Mouse (Mus musculus): ENCODE results near the gene Tmem213.

Tmem213 gene

DNA sequence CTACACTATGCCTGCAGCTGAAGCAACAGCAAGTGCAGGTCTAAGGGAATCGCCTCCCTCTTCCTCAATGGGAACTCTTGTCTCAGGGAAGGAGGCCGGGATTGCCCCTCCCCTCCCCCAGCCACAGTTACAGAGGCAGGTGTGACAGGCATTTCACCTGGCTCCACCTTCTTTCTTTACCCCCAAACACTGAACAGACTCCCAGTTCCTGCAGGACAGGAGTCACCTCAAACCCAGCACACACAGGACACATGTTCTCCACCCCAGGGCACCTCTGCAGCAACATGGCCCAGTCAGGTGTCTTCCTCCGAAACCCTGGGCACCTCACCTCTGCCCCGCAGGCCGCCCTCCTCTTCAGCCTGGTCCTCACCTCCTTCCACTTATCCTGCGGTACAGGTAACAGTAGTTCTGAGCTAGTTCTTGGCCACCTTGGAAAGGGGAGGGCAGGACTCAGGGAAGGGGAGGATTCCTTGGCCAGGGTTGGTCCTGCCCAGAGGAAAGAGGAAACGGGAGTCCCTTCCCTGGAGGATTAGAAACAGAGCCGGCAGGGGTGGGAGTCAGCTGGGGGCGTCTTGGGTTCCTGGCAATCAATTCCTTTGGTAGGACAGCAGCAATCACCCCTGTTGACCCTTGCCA lies at the start of gene Tmem213:
Gene Tmem213 (plus strand): TSS at position 96 of the 636 bp plus-strand sequence.
- CTCF ChIA-PET = interaction anchor here (0.5 kb wide), 1 partner anchor 102 kb away, joined by 3 read pairs; no protein-coding TSS in a partner anchor

DNA sequence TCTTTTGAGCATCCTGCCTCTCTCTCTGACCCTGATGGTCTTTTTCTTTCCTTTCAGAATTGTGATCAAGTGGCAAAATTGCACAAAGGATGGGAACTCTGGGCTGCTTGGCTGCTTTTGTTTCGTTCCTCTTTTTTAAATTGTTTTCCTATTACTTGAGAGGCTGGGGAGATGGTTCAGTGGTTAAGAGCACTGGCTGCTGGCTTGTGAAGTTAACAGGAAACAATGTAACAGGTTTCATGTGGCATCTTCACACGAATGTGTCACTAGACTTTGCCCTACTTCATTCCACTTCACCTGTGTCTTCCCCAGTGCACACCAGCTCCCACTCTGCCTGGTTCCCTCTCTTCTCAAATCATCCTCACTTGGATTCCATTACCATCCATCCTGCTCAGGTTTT lies 44.4 kb upstream of the Tmem213 start:
- CTCF ChIA-PET = interaction anchor here (0.9 kb wide), 1 partner anchor 474 kb away, joined by 3 read pairs; no protein-coding TSS in a partner anchor

DNA sequence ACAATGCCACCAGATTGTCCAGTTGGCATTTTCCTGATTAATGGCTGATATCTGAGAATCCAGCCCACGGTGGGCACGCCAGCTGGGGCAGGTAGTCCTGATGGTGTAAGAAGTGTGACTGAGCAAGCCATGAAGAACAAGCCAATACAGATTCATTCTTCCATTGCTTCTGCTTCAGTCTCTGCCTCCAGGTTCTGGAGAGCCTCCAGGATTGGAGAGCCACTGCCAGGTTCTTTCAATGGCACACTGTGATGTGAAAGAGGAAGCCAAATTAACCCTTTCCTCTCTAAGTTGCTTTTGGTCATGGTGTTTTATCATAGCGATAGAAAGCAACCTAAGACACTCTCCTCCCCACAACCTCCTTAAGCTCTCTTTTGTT lies 43.9 kb upstream of the Tmem213 start:
- CTCF ChIA-PET = interaction anchor here (0.9 to 1.1 kb wide), 4 partner anchors 57 to 475 kb away, joined by 3 to 4 read pairs (median 3); no protein-coding TSS in a partner anchor

DNA sequence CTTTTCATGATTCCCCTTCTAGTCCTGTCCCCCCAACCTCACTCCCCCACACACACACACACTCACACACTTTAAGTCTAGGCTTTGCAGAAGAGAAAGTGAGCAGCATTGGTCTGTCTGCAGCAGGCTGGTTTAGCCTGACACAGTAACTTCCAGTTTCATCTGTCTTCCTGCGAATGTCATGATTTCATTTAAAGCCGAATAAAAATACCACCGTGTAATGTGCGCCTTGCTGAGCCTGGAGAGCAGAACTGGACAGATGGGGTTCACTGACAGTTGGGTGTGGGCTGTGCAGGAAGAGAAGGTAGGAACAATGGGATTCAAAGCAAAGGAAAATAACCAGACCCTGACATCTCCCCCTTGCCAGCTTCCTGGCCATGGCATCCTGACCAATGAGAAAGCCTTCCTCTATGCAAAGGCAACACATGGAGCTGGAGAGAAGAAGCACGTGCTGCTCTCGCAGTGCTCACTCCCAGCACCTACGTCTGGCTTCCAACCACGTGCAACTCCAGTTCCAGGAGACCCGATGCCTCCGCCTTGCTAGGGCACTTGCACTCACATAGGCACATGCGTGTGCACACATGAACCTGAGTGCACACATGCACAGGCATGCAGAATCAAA lies 43.4 kb upstream of the Tmem213 start:
- CTCF ChIA-PET = interaction anchor here (0.7 to 1.1 kb wide), 5 partner anchors 11 to 475 kb away, joined by 3 to 4 read pairs (median 3); no protein-coding TSS in a partner anchor

DNA sequence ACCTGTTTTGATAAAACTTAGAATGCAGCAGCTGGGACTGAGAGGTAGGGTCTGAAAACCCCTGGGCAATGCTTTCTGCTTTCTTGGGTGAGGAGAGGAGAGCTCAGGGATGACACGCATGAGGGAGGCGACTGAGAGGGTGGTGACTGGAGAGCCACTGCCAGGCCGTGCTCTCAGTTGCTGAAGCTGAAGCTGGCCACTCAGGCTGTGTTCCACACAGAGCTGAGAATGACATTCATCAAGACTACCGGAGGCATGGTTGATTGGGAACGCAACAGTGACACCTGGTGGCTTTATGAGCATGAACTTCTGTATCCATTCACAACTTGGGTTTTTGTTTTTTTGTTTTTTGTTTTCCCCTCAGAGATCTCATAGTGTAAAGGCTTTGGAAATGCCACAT lies 42.8 kb upstream of the Tmem213 start:
- CTCF ChIA-PET = interaction anchor here (0.7 to 1.1 kb wide), 5 partner anchors 11 to 476 kb away, joined by 3 to 4 read pairs (median 3); no protein-coding TSS in a partner anchor

DNA sequence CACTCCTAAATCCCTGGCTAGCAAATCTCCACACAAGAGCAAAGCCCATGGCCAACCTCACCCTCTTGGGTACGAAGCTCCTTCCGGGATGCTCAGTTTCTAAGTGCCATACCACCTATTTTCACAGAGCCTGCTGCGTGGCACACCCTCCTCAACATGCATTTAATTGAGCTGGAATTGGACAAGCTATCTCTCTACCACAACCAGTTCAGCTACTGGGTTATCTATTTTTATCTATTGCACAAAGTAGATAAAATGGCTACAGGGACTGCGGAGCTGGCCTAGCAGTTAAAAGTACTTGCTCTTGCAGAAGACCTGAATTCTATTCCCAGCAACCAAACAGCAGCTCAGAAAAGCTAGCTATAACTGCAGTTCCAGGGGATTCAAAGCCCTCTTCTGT lies 37.8 kb upstream of the Tmem213 start:
- CTCF ChIA-PET = no interaction called here

DNA sequence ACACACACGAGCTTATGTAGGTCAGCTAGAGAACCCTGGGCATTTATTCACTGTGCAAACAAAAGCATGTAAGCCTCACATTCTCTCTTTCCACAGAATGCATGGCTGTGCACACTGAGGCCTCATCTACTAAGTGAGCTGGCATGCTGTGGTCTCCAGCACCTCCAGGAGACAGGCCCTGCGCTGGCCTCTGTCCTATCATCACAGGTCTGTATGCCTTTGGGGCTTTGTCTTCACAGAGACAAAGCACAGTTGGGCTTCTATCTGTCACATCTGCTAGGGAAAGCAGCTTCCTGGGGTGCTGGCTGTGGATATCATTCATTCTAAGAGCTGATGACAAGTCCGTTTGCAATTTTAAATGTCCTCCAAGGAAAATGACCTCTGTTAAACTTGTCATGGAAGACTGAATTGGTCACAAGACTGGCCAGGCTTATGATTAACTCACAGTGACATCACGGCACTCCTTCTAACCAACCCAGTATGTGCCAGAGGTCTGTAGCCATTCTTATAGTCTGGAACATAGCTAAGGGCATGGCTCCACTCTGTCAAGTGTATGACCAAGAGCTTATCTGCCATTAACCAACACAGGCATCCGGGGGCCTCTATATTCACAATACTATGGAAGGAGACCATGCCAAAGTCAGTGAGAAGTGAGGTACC lies 36.8 kb upstream of the Tmem213 start:
- CTCF ChIA-PET = interaction anchor here (0.6 kb wide), 1 partner anchor 37 kb away, joined by 16 read pairs; no protein-coding TSS in a partner anchor

DNA sequence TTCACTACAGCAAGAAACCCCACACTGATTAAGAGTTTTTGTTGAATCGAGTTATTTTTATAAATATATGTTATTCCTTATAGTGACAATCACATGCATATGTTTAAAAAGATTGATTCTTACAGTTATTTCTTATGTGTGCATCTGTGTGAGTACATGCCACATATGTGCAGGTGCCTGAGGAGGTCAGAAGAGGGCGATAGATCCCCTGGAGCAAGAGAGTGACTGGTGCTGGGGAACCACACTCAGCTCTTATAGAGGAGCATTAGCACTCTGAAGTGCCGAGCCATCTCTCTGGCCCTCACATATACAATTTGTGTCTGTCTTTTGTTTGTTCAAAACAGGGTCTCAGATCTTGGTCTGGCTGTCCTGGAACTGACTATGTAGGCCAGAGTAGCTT lies 35.5 kb upstream of the Tmem213 start:
- CTCF ChIA-PET = no interaction called here

DNA sequence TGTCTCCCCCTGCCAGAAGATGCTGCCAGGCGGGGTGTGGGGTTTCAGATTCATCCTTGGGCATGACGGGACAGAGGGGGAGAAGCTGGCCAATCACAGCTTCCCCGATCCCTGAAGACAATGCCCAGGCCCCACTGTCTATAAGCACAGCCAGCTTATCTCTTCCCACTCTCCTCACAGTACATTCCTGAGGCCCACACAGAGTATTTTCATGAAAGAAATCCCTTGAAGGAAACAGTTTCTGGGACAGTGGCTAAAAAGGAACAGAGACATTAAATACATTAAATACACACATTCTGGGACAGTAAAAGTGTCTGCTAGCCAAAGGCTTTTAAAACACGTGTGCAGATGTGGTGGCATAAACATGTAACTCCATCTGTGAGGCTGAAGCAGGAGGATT lies 28.7 kb upstream of the Tmem213 start:
- CTCF ChIA-PET = no interaction called here

DNA sequence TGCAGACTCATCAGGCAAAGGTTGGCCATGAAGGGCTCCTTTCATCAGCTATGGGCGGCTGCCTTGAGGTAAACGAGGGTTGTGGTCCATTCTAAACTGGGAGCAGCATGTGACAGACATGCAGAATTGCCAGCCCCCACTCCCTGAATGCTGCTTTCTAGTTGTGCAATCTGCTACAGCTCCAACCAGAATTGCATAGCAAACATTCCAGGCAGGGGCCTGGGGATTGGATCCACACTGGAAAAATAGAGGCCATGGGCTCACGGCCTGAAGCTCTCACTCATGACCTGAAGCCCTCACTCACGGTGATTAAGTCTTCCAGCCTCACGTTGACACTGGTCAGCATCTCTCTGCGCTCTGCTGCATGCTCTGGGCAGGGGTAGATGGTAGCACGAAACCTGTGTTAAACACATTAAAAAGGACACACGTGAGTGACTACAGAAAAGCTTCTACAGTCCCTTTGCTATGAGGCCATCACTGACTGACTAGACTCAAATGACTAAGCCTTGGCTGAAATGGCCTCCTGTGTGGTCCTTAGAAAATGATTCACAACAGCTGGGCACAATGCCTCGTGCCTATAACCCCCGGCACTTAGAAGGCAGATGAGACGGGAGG lies 27.2 kb upstream of the Tmem213 start:
- CTCF ChIA-PET = no interaction called here

DNA sequence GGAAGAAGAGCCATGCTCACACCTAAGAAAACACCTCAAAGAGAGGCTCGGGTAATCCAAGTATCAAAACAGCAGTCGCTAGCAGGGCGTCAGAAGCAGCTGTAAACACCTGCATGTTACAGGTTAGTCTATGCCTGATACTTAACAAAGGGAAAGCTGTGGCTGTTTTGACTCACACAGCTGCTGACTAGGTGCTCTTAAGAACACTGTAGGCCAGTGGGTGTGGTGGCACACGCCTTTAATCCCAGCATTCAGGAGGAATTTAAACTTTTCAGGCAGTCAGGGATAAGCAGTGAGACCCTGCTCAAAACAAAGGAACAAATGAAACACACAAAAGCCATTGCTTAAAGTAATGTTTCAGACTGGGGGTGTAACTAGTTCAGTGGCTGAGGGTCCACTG lies 25.9 kb upstream of the Tmem213 start:
- CTCF ChIA-PET = no interaction called here

DNA sequence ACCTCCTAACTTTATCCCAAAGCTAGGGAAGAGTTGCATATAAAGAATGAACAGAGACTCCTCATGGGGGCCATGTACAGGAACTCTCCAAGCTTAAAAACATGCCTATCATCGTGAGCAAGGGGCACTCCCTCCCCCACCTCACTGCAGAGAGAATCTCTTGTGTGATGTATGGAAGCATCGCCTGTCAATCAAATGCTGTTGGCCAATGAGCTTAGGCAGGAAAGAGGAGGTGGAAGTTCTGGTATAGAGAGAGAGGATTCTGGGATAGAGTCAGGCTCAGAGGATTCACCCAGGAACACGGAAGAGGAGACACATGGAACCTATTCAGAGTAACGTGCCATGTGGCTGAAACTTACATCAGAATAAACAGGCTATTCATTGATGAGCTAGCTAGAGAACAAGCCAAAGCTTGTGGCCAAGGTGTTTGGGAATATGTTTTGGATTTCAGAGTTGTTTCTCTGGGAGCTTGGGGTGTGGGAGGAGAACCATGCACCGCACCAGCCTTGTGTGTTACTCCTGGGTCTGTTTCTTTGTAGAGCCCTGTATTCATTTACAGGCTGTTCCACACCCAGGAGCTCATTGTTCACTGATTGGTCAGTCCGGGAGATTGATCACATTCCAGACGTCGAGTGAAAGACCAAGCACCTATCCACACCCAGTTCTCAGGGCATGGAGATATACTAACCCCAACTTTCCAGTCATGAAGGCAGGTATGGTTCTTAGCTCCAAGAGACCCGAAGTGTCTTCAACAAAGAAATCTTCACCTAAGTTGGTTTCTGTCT lies 21.6 kb upstream of the Tmem213 start:
- CTCF ChIA-PET = no interaction called here

DNA sequence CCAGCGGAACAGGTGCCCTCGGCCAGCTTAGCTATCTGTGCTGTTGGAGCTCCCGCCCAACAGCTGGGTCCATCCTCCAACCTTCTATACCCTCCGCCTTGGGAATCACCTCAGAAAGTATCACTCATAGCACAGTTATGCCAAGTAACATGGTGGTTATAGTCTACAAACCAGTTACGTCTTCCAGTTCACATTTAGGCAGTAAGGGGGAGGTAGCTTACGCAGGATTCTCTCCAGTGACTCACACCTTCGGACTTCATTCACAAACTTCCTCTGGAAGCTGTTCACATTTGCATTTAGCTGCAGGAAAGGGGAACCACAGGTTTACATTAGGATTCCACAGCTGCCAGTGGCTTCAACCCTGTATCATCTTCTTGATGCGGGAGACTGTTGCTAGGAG lies 16.5 kb upstream of the Tmem213 start:
- CTCF ChIA-PET = no interaction called here

DNA sequence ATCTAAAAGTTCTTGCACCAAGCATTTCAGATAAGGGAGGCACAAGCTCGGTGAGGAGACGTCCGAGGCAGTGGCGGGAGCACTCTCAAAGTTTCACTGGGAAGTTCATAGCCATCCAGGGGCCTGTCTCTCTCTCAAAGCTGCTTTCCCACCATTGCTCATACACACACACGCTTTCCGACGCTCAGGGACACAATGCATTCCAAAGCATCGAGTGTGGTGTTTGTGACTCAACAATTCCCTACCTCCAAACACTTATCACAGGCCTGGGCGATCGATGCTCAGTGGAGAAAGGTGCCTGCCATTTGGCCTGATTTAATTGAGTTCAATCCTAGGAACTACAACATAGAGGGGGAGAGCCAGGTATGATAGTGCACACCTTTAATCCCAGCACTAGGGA lies 14.4 kb upstream of the Tmem213 start:
- CTCF ChIA-PET = no interaction called here

DNA sequence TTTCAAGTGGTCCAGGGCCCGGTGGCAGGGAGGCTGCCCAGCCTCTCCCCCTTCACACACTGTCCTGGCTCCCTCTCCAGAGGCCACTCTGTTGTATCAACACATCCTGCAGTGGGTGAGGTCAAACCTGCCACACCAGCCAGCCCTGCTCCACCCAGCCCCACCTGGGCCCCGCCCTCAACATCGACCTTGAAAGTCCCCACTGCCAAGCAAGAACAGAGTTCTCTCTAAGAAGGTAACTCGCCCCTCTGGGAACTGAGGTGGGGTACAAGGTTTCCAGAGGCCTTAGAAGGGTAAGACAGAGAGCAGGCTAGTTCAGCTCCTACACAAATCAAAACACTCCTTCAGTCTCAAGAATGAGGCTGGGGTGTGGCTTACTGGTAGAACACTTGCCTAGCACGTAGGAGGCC lies 12.1 kb upstream of the Tmem213 start:
- CTCF ChIA-PET = no interaction called here

DNA sequence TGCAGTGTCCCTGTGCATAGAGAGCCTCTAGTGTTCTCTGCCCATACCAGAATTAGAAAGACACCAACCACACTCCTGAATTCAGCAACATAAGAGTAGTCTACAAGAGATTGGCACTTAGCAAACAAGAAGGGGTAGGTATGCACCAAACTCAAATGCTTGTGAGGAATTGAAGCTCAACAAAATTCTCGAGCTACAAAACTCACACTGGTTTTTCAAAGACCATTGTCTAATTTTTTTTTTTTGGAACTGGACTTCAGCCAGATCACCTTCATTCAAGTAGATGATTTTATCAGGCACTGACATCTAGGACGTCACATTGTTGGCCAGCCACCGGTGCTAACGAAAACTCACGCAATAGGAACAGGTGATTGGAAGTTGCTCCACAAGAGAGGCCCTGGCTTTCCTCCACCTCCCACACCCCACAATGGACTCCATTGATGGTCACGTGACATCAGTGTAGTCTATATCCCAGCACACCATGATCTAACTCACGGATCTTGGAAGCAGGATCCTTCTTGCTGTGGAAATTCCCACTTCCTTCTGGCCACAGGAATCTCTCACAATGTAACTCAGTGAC lies 6.7 kb upstream of the Tmem213 start:
- CTCF ChIA-PET = no interaction called here

DNA sequence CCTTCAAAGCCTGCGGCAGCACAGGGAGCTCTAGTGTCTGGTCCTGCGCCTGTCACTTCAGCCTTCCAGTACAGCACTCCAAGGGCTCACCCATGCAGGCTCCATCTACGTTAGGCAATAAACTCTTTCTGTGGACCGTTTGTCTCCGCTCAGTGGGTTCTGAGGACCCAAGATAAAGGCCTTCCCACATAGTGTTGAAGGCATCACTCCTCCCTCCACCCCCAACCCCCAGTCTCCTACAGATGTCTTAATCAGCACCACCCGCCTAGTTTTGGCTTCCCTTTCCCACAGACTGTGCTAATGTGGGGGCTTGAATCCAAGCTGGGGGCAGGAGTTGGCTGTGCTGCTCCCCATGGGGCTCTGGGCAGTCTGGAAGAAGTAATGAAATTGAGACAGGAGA lies 5.3 kb upstream of the Tmem213 start:
- CTCF ChIA-PET = interaction anchor here (0.6 kb wide), 1 partner anchor 100 kb away, joined by 9 read pairs; no protein-coding TSS in a partner anchor

DNA sequence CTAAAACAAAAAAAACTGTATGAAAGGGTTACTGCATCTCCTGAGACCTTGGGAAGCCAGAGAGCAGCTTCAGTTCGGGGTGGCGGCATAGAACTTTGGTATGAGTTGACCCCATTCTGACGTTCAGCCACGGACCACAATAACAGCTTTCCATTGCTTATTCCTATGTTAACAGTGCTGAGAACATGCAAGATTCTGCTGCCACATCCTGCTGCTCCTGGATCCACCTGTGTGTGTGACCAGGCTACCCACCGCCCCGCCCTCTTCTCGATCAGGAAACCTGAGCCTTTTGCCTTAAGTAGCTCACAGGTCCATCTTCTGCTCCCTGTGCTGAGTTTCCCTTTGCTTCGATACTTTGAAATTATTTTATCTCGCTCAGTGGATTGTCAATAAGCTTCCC lies 3.1 kb upstream of the Tmem213 start:
- CTCF ChIA-PET = no interaction called here

DNA sequence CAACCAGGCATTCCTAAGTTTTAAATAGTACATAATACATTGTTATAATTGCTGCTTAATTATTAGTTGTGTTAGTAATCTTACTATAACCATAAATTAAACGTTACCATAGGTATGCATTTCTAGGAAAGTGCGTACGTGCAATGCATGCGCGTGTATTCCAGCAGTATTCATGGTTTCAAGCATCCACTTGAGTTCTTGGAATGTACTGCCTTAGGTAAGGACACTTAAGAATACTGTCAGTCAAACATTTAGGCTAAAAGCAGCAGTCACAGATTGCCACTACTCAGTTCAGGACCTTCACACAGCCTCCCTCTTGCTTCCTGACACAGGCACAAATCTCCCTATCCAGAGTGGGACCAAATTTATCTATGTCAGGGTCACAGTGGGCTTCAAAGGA lies 606 bp upstream of the Tmem213 start:
- CTCF ChIA-PET = no interaction called here

DNA sequence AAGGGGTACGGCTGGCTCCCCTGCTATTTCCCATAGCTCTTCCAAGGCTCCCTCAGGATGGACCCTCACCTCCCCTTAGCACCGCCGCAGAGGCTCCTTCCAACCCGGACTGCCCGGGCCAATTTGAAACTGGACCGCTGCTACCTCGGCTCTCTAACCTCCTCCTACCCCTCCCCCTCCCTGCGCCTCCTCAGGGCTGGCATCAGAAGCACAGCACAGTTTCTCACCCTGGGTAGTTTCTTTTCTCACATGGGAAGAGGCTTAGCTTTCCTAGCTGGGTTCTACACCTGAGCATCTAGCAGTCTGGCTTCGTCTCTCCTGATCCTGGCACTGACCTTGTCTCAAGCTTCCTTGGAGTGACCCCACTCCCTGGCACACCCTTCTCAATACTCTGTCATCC lies 816 bp downstream of the Tmem213 start:
- CTCF ChIA-PET = interaction anchor here (0.5 kb wide), 1 partner anchor 103 kb away, joined by 3 read pairs; no protein-coding TSS in a partner anchor

DNA sequence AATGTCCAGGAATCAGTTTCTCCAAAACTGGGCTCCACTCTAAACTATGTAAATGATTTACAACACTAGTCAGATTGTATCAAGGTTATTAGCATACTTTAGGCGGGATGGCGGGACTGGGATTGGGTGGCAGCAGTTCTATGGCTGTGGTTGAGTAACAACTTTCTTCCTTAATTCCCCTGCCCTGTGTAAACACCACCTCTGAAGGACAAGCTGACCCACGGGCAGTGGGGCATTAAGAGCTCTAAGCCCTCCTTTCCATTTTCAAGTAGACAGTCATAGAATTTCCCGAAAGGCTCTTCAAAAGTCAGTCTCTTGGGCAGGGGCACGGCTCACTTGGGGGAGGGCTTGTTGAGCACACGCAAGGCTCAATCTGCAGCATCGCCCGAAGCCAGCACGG lies 1.8 kb downstream of the Tmem213 start:
- CTCF ChIA-PET = no interaction called here

Data from spleen, embryonic (tissue).